Mouse (Mus musculus): ENCODE measurements at regions not wholly inside any gene's neighbourhood (a gene's known extent, or its start where the extent isn't known, plus 50 kb on each side); places are given as distances from the start of the nearest gene placed in this dataset.

DNA sequence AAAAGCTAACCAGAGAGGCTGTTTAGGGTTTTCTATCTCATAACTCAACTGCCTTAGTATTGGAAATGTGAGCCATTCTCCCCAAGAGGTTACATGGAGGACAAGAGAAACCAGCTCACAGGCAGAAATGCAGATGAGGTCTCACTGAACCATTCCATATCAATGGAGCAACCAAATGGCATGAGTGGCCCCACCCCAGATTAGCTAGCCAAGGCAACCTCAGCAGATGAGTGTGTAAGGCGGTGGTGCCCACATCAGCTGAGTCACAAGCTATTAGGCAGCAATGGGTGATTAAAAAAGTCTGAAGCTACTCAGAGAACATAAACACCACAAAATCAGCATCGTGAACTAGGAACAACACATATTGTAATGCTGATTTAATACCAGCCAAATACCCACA, 133.2 kb downstream of the Lpin1 start:
- DNase-seq (ENCODE audit: extremely low spot score) = no peak

DNA sequence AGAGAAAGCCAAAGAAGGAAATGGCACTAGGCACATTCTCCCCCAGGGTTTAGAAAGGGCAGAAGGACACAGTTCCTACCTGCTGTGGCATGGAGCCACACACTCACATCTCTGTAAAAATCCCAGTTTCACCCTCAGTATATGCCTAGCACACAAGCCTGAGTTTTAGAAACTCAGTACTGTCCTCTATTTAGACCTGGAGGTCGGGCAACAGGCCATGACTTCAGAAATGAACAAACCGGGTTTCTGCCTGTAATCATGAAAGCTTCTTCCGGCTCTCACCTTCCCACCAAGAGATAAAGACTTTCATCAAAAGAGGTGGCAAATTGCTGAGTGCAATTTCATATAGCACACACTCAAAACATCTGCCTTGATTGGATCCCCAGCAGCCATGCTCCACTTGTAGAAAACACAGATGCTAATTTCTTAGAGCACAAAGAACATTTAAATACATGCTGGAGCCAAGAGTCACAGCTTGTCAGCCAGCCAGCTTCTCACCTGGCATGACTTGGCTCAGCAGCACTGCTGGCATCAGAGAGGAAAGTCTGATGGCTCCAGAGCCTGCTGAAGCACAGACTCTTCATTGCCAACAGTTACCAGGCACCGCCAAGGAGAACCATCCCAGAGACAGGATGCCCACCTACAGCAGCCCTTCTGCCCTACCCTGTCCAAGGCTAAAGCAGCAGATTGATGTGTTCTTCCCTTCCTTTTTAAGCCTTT, 136.2 kb downstream of the Lpin1 start:
- no peak for DNase-seq (ENCODE audit: extremely low spot score)

DNA sequence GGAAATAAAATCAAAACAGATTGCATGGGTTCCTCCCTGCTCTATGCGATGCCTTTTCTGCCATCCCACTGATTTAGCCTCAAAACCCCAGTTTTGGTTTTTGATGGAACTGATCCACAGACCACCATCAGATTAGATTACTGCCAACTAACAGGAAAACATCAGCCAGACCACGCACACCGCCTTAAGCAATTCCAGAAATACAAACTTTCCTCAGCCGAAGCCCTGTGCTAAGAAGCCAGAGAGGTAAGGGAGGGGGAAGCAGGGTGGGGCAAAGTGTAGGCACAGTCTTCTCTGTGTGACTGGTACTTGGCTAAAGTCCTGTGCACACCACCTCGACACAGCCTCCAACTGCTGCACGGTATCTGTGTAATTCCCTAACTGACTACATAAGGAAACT, 153.3 kb downstream of the Lpin1 start:
- no peak for DNase-seq (ENCODE audit: extremely low spot score)

DNA sequence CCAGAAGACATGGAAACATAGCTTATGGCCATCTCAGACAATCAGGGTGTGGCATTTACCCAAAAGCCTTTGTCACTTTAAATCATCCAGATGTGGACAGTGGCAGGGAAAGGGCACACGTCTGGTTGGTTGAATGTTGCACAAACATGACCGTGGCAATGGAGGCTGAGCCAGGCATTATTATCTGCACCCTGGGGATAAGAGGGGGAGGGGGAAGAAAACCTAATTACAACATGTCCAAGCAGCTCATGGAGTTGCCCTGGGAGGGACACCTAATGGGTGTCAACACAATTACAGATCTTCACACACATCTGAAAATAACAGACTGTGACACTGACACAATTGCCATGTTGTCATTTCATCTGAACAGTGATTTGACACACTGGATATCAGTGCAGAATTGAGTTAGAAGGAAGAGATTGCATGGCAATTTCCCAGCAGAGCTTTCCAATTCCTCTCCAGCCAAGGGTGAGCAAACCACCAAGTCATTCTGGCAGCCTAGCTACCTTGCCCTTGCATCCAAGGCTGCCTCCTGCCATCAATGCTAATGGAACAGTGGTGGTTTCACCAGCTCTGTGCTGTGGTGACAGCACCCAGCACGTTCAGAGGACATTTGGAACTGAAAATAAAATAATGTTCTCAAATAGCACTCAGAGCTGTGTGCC, 159.9 kb downstream of the Lpin1 start:
- DNase-seq (ENCODE audit: extremely low spot score) = no peak

- no peak for DNase-seq (ENCODE audit: extremely low spot score)
Measured at GRCm38 (mm10) chr12:16438717-16439116, 172.0 kb downstream of the Lpin1 start.

DNA sequence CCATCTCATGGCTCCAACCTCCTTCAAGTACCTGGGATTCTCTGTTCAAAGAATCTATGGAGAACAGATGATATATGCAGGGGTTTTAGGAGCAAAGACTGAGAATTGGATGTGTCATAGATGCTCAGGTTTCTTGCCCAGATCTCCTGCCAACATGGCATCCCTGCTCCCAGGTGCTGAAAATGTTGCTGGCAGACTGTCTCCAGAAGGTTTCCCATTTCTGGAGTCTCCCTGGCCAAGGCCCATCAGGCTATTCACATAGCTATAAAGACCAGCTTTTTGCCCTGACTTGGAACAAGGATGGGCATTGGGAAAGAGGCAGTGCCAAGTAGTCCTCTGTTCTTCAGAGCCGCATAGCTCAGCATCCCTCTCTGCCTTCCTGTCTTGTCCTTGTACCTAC, 173.8 kb downstream of the Lpin1 start:
- DNase-seq (ENCODE audit: extremely low spot score) = no peak

- DNase-seq (ENCODE audit: extremely low spot score) = no peak
Measured at GRCm38 (mm10) chr12:16436255-16436654, 174.5 kb downstream of the Lpin1 start.

DNA sequence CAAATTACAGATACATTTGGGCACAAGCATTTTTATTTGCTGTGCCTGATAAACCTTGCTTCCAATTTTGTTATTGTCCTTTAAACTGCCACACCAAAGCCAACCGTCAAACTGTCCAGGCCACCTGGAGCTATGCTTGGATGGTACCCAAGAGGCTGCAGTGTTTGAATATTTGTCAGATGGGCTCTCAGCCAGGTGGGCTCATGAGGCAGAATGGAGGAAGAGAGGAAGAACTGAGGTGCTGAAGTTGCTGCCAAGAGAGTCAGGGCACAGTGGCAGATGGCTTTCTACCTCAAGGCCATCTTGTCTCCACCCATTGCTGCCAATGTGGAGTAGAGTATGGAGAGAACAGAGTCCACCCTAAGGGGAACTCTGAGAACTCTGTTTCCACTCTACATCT, 176.0 kb downstream of the Lpin1 start:
- DNase-seq (ENCODE audit: extremely low spot score) = no peak

DNA sequence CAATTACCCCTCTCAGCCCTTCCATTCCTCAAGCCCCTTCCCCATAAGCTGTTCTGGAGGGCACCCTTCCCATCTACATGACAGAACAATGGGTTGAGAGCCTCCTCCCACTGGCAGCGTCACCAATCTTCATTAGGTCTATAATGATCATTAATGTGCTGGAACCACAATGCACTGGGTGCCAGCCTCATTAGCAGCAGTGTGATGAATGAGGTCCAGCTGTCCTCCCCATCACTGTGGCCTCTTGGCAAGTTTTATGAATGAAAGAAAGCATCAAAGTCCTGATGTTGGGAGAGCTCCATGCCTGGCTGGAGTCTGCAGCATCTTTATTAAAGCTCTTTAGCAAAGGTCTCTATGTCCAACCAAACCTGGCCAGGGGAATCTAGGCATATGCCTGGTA, 176.5 kb downstream of the Lpin1 start:
- no peak for DNase-seq (ENCODE audit: extremely low spot score)

DNA sequence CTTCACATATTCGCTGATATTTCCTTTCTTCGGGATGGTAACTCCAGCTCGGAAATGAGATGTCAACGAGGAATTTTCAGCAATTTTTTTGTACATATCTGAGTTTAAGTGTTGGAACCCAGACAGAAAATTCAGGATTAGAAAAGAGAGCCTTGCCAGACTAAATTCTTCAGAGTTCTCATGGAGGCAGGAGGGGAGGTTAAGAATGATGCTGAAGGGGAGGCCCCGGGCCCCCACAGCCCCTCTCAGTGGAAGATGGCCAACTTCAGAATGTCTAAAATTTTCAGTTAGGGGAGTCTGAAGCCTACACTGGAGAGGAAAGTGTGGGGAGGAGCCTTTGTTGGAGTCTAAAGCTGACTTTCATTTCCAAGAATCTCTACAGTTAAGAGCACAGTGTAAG, 184.8 kb downstream of the Lpin1 start:
- DNase-seq (ENCODE audit: extremely low spot score) = no peak

DNA sequence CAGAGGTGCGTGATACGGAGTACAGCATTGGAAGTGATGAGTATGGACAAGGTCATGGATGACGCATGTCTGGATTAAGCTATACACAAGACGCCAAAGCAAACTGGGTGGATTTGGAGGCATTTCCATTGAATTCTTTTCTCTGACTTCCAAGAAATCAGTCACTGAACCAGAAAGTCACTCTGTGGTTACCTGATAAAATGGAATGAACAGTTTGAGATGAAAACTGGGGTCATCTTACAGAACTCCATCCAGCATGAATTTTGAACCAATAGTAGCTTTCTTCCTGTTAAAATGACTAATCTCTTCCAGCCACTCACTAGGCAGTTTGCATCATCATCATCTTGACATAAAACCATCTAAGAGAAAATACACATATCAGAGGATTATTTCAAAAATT, 186.2 kb downstream of the Lpin1 start:
- no peak for DNase-seq (ENCODE audit: extremely low spot score)

DNA sequence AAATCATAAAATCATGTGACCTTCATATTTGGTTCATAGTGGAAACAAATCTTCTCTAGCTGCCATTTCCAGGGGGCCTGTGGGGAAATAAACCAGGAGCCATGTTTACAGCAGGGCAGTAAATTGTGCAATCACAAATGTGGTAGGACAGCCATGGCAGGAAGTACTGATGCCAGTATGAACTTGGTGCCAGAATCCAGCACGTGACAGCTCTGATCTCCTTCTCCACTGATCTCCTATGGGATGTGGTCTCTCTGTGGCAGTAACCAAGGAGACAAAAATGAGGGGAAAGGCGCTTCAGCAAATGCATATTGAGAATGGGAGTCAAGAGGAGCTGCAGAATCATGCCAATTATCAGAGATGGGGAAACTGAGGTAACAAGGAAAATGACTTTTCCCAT, 215.0 kb downstream of the Lpin1 start:
- DNase-seq (ENCODE audit: extremely low spot score) = no peak

DNA sequence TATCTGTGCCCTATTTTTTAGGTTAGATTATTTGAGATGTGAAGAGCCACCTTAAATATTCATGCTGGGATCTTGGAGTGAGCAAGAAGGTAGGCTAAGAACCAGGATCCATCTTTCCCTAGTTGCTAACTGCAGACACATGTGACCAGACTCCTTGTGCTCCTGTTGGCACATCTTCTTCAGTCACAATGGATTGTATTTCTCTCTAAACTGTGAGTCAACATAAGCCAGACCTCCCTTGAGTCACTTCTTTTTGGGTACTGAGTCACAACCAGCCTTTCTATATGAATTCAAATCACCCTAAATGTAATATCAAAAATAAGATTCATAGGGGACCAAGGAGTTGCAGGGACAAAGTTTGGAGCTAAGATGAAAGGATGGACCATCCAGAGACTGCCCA, 217.9 kb downstream of the Lpin1 start:
- no peak for DNase-seq (ENCODE audit: extremely low spot score)

DNA sequence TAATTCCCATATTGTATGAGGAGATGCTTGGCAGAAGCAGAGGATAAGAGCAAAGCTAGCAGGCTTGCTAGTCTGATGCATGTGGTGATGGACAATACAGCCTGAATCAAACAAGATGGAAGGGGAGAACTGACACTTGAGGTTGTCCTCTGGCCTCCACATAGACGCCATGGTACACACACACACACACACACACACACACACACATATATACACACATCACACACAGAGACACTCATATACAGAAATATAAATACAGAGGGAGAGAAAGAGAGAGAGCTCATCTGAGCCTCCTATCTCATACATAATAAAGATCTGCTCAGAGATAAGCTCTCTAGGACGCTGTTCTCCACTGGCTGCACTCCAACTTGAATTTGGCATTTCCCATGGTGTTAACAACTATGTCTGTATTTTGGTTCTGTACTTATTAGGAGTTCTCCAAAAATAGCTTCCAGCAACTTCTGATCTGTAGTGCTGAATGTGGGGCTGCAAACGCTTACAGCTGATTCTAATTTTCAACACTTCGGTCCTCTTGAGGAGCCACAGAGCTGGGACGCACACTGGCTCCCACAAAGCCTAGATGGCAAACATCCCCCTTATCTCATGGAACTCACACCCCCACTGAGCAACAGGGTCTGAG, 219.0 kb downstream of the Lpin1 start:
- DNase-seq (ENCODE audit: extremely low spot score) = no peak

- no peak for DNase-seq (ENCODE audit: extremely low spot score)
Measured at GRCm38 (mm10) chr12:16391163-16391562, 219.6 kb downstream of the Lpin1 start.

DNA sequence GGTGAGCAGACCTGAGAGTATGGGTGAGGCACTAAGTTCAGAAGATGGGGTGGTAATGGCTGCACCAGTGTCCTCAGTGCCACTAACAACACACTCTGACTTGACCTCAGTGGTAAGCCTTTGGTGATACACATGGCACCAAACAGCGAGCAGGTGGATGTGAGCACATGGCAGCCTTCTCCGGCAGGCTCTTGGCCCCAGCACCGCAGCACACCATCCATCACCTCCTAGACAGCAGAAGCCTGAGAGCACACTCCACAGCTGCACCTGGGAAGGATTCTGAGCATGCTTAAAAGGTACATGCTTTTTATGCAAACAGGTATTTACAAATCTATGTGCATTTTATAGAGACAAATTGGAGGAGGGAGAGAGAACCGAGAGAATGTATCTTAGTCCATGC, 223.7 kb downstream of the Lpin1 start:
- DNase-seq (ENCODE audit: extremely low spot score) = no peak

GRCm38 (mm10) chr12:16384396-16384795, 226.4 kb downstream of the Lpin1 start:
- no peak for DNase-seq (ENCODE audit: extremely low spot score)

GRCm38 (mm10) chr12:16383499-16383935, 227.2 kb downstream of the Lpin1 start:
- no peak for DNase-seq (ENCODE audit: extremely low spot score)

GRCm38 (mm10) chr12:16382417-16382988, 228.3 kb downstream of the Lpin1 start:
- no peak for DNase-seq (ENCODE audit: extremely low spot score)

DNA sequence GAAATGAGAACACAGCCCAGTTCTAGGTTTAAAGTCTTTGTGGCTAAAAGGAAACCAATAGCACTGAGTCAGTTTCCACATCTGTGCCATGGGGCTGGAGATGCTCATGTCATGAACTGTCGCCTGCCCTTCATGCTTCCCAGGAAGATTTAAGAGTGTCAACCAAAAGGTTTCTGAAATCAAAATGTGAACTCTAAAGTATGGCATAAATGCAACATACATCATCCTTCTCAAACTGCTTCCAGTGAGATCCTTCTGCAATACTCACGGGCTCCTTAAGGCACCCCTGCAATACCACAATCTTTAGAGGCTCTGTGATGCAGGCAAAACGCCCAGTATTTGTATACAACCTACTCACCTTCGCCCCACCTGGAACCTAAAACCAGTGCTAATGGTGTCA, 229.7 kb downstream of the Lpin1 start:
- no peak for DNase-seq (ENCODE audit: extremely low spot score)

GRCm38 (mm10) chr12:16380346-16380745, 230.4 kb downstream of the Lpin1 start:
- DNase-seq (ENCODE audit: extremely low spot score) = no peak

GRCm38 (mm10) chr12:16379415-16379814, 231.4 kb downstream of the Lpin1 start:
- DNase-seq (ENCODE audit: extremely low spot score) = no peak

DNA sequence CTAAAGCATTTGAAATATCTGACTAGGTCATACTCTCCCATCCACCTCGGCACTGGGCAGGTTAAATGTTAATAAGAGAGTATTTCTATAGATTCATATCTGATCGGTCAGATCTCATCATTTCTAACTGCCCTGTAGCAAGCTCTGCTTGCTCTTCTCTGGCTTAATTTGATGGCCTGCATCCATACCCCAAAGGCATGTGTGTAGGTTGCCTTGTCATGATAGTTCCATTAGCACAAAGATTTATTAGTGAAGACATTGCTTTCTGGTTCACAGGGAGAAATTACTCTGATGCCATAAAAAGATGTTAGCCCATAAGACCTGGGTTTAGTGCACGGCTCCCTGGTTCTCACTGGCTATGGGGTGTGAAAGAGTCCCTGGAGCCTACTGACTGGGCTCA, 232.3 kb downstream of the Lpin1 start:
- no peak for DNase-seq (ENCODE audit: extremely low spot score)
